Comparison of ENCODE assay signal across 8 mouse cellular contexts in genomic region chr14:24550763-24551471, GRCm38 (mm10).
DNase-seq lines count a peak whose midpoint lies in the region; ATAC-seq lines count a peak whose summit lies in the region.
"Had no signal": no experiment of that assay in that cellular context is flagged by ENCODE, and none has a peak within 500 bp of the region (broad histone marks: within the 10 kb centered on the region; RNA-seq: fewer than 3 reads in every experiment).

No protein-coding gene starts in this region.

- peak overlapping the region; percentile 88 for H3K27ac ChIP-seq in forebrain, embryonic 13.5 days
- H3K27ac ChIP-seq in neural tube, embryonic 13.5 days (replicated peaks), result peak overlapping the region; percentile 95
- H3K27ac ChIP-seq in liver, embryonic 11.5 days (ENCODE audit: low read depth, low read length), result no peak overlapping the region

- intact Hi-C loops in heart, postnatal 14 days (cut with DNase I), result no loop called here

- ATAC-seq in forebrain, embryonic 13.5 days, result peak; percentile 96
- ATAC-seq in neural tube, embryonic 13.5 days (ENCODE audit: low read depth), result peak; percentile 97
- no peak for ATAC-seq in liver, embryonic 11.5 days (replicated peaks; ENCODE audit: low FRiP score)

- WGBS in forebrain, embryonic 13.5 days, result 14% methylated on average over 7 of the region's 7 CpGs
- WGBS in neural tube, embryonic 13.5 days, result 12% methylated on average over 7 of the region's 7 CpGs
- WGBS in liver, embryonic 11.5 days, result 56% methylated on average over 7 of the region's 7 CpGs

- no peaks in the 10 kb centered on the region for H3K36me3 ChIP-seq in forebrain, embryonic 13.5 days (ENCODE audit: poor library complexity, severe bottlenecking)
- H3K36me3 ChIP-seq in neural tube, embryonic 13.5 days, result no peaks in the 10 kb centered on the region
- no peaks in the 10 kb centered on the region for H3K36me3 ChIP-seq in liver, embryonic 11.5 days (ENCODE audit: control insufficient read depth, insufficient read depth, low read length)

- peak overlapping the region; percentile 4; the same call in 1 of the 2 replicates for H3K4me2 ChIP-seq in forebrain, embryonic 13.5 days
- no peak overlapping the region for H3K4me2 ChIP-seq in neural tube, embryonic 13.5 days
- H3K4me2 ChIP-seq in liver, embryonic 11.5 days, result no peak overlapping the region

- 0 out of 2 replicates have a peak, but pooled peaks cover 4% of the 10 kb centered on the region for H3K9me3 ChIP-seq in forebrain, embryonic 13.5 days (replicated peaks)
- H3K9me3 ChIP-seq in neural tube, embryonic 13.5 days, result peaks cover 6% of the 10 kb centered on the region
- H3K9me3 ChIP-seq in liver, embryonic 11.5 days (ENCODE audit: control insufficient read depth, low read length), result no peaks in the 10 kb centered on the region

- no peak overlapping the region for H3K9ac ChIP-seq in forebrain, embryonic 13.5 days
- no peak overlapping the region; the same call in 1 of the 2 replicates for H3K9ac ChIP-seq in neural tube, embryonic 13.5 days
- no peak overlapping the region for H3K9ac ChIP-seq in liver, embryonic 11.5 days (ENCODE audit: low read depth, low read length)

- peak; percentile 30 for DNase-seq in embryo, embryonic 11.5 days (ENCODE audit: low read depth, low spot score)
- DNase-seq in layer of hippocampus, postnatal 14 days (ENCODE audit: low spot score in 2 of 2), result peak; percentile 59 to 87
- DNase-seq in urinary bladder, postnatal 36 days (ENCODE audit: low spot score in 2 of 2), result no peak
- DNase-seq in heart, postnatal 14 days, result no peak
- no peak for DNase-seq in liver, embryonic 11.5 days (ENCODE audit: low spot score)
- DNase-seq: lung, postnatal 4 days had no signal

- no peak overlapping the region for H3K4me3 ChIP-seq in forebrain, embryonic 13.5 days
- H3K4me3 ChIP-seq in neural tube, embryonic 13.5 days, result no peak overlapping the region
- H3K4me3 ChIP-seq in liver, embryonic 11.5 days (ENCODE audit: low read depth, low read length), result no peak overlapping the region

- no peaks in the 10 kb centered on the region for H3K27me3 ChIP-seq in forebrain, embryonic 13.5 days
- no peaks in the 10 kb centered on the region for H3K27me3 ChIP-seq in neural tube, embryonic 13.5 days
- H3K27me3 ChIP-seq in liver, embryonic 11.5 days (replicated peaks; ENCODE audit: control insufficient read depth, insufficient read depth, low read length), result no peaks in the 10 kb centered on the region

- H3K4me1 ChIP-seq in forebrain, embryonic 13.5 days, result peaks cover 15% of the 10 kb centered on the region
- H3K4me1 ChIP-seq in neural tube, embryonic 13.5 days (replicated peaks), result peaks cover 20% of the 10 kb centered on the region
- no peaks in the 10 kb centered on the region for H3K4me1 ChIP-seq in liver, embryonic 11.5 days (replicated peaks; ENCODE audit: control insufficient read depth, insufficient read depth, low read length)

Comparison
In these comparisons a context has a peak if more than half of its experiments do, and no peak if none do; other contexts are left out.
1. DNase-seq: peak in embryo, embryonic 11.5 days (single experiment) and layer of hippocampus, postnatal 14 days (2 of 2); none in urinary bladder, postnatal 36 days (0 of 2), heart, postnatal 14 days (0 of 2) and liver, embryonic 11.5 days (single experiment).